Comparison of ENCODE assay signal across 8 mouse cellular contexts in the genomic region with DNA sequence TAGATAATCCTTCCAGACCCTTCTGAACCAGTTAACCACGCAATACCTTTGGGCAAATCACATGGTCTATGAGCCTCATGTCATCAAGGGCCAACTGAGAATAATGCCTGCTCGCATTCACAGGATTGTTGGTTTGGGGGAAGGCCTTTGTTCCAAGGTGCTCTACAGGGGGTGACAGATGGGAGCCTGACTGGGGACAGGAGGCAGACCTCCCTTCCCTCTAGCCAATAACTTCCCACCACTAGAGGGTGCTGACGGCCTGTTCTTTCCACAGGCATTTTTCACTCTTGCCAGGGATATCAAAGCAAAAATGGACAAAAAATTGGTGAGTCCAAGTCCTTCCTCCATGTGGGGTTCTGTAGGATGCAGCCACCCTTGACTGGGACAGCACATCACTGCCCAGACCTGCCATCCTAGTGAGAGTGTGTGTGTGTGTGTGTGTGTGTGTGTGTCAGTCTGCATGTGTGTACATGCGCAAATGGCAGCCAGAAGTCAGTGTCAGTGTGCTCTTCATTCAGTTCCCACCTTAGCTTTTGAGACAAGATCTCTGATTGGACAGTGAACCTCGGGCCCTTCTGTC. TPM values are rescaled to one million over a fixed set of nuclear protein-coding genes. Genes with fewer than 3 reads are reported as not detected.
DNase-seq lines count a peak whose midpoint lies in the region; ATAC-seq and TF ChIP-seq lines count a peak whose summit lies in the region.

No protein-coding gene starts in this region.

- 68% methylated on average over 5 of the region's 5 CpGs for WGBS in heart, embryonic 12.5 days
- 66% methylated on average over 5 of the region's 5 CpGs for WGBS in kidney, postnatal 0 days
- WGBS in liver, embryonic 13.5 days (ENCODE audit: insufficient replicate concordance) = 67% methylated on average over 5 of the region's 5 CpGs
- WGBS in neural tube, embryonic 11.5 days = 58% methylated on average over 5 of the region's 5 CpGs
- 65% methylated on average over 5 of the region's 5 CpGs for WGBS in stomach, postnatal 0 days

- H3K9ac ChIP-seq in heart, embryonic 12.5 days = no peak overlapping the region
- no peak overlapping the region for H3K9ac ChIP-seq in kidney, postnatal 0 days (ENCODE audit: low read depth, low read length)
- no peak overlapping the region for H3K9ac ChIP-seq in liver, embryonic 13.5 days
- H3K9ac ChIP-seq in neural tube, embryonic 11.5 days (ENCODE audit: low read length) = no peak overlapping the region
- no peak overlapping the region for H3K9ac ChIP-seq in stomach, postnatal 0 days (ENCODE audit: low read length)

- no peak overlapping the region for H3K27ac ChIP-seq in bone marrow macrophage, adult 2 months (ENCODE audit: insufficient read depth, low read depth, low read length)
- no peak overlapping the region for H3K27ac ChIP-seq in embryonic fibroblast, embryonic 13.5 days (ENCODE audit: insufficient read depth, low read length)
- H3K27ac ChIP-seq in heart, embryonic 12.5 days (ENCODE audit: poor library complexity, severe bottlenecking) = no peak overlapping the region
- H3K27ac ChIP-seq in kidney, postnatal 0 days = no peak overlapping the region
- H3K27ac ChIP-seq in liver, embryonic 13.5 days = no peak overlapping the region
- H3K27ac ChIP-seq in neural tube, embryonic 11.5 days (ENCODE audit: low read depth, low read length) = no peak overlapping the region
- no peak overlapping the region for H3K27ac ChIP-seq in stomach, postnatal 0 days (replicated peaks)

- 0 out of 2 replicates have a peak, but pooled peaks have one; percentile 23 for ATAC-seq in heart, embryonic 12.5 days (ENCODE audit: insufficient number of reproducible peaks, low FRiP score)
- ATAC-seq in kidney, postnatal 0 days (replicated peaks; ENCODE audit: low FRiP score, low read depth) = peak; percentile 57; the same call in 1 of the 2 replicates
- ATAC-seq in liver, embryonic 13.5 days (ENCODE audit: low read depth) = 0 out of 2 replicates have a peak, but pooled peaks have one; percentile 30
- peak; percentile 66 for ATAC-seq in neural tube, embryonic 11.5 days (ENCODE audit: insufficient read depth, low FRiP score, low TSS enrichment)
- peak; percentile 9; the same call in 1 of the 2 replicates for ATAC-seq in stomach, postnatal 0 days (ENCODE audit: low FRiP score, low TSS enrichment)

- TF ChIP-seq EP300 in stomach, postnatal 0 days (optimal IDR thresholded peaks at IDR 0.05) = no peak

- peak; percentile 56 for TF ChIP-seq CTCF in E14TG2a.4 (conservative IDR thresholded peaks at IDR 0.05; ENCODE audit: low read length)
- TF ChIP-seq CTCF in bone marrow macrophage, adult 2 months (IDR thresholded peaks at IDR 0.05; ENCODE audit: low read depth, low read length) = peak; percentile 84
- TF ChIP-seq CTCF in embryonic fibroblast, embryonic 13.5 days (IDR thresholded peaks at IDR 0.05; ENCODE audit: borderline replicate concordance, insufficient read depth, low read length) = peak; percentile 46; the same call in 1 of the 2 replicates
- peak; percentile 91 for TF ChIP-seq CTCF in kidney, postnatal 0 days (IDR thresholded peaks at IDR 0.05; ENCODE audit: low read depth)
- peak; percentile 94 for TF ChIP-seq CTCF in stomach, postnatal 0 days (IDR thresholded peaks at IDR 0.05; ENCODE audit: low read depth)

- no peak overlapping the region for H3K4me3 ChIP-seq in E14TG2a.4 (replicated peaks; ENCODE audit: low read length)
- H3K4me3 ChIP-seq in bone marrow macrophage, adult 2 months (ENCODE audit: insufficient read depth, low read length) = no peak overlapping the region
- no peak overlapping the region for H3K4me3 ChIP-seq in embryonic fibroblast, embryonic 13.5 days (ENCODE audit: insufficient read depth, low read length)
- H3K4me3 ChIP-seq in heart, embryonic 12.5 days = no peak overlapping the region
- no peak overlapping the region for H3K4me3 ChIP-seq in kidney, postnatal 0 days (replicated peaks; ENCODE audit: low read depth, low read length)
- no peak overlapping the region for H3K4me3 ChIP-seq in liver, embryonic 13.5 days (replicated peaks)
- no peak overlapping the region for H3K4me3 ChIP-seq in neural tube, embryonic 11.5 days (ENCODE audit: low read depth, low read length)
- H3K4me3 ChIP-seq in stomach, postnatal 0 days (ENCODE audit: low read depth, low read length) = no peak overlapping the region

- H3K4me2 ChIP-seq in heart, embryonic 12.5 days = no peak overlapping the region
- H3K4me2 ChIP-seq in kidney, postnatal 0 days (ENCODE audit: low read length) = no peak overlapping the region
- no peak overlapping the region for H3K4me2 ChIP-seq in liver, embryonic 13.5 days
- no peak overlapping the region for H3K4me2 ChIP-seq in neural tube, embryonic 11.5 days (ENCODE audit: low read depth)
- no peak overlapping the region for H3K4me2 ChIP-seq in stomach, postnatal 0 days (replicated peaks; ENCODE audit: low read depth)

- H3K9me3 ChIP-seq in E14TG2a.4 (ENCODE audit: low read length) = no peaks in the 10 kb centered on the region
- no peaks in the 10 kb centered on the region for H3K9me3 ChIP-seq in heart, embryonic 12.5 days (replicated peaks)
- no peaks in the 10 kb centered on the region for H3K9me3 ChIP-seq in kidney, postnatal 0 days (replicated peaks; ENCODE audit: low read length)
- H3K9me3 ChIP-seq in liver, embryonic 13.5 days (replicated peaks) = no peaks in the 10 kb centered on the region
- no peaks in the 10 kb centered on the region for H3K9me3 ChIP-seq in neural tube, embryonic 11.5 days (ENCODE audit: control insufficient read depth, low read length)
- no peaks in the 10 kb centered on the region for H3K9me3 ChIP-seq in stomach, postnatal 0 days (ENCODE audit: control insufficient read depth, low read length)

- TF ChIP-seq POLR2A in bone marrow macrophage, adult 2 months (IDR thresholded peaks at IDR 0.05; ENCODE audit: borderline replicate concordance, low read depth, low read length) = no peak
- TF ChIP-seq POLR2A in embryonic fibroblast, embryonic 13.5 days (IDR thresholded peaks at IDR 0.05; ENCODE audit: low read depth, low read length) = no peak

- peaks cover 10% of the 10 kb centered on the region for H3K4me1 ChIP-seq in E14TG2a.4 (replicated peaks; ENCODE audit: low read depth, low read length)
- peaks cover 12% of the 10 kb centered on the region for H3K4me1 ChIP-seq in bone marrow macrophage, adult 2 months (ENCODE audit: control insufficient read depth, insufficient read depth, low read length)
- H3K4me1 ChIP-seq in embryonic fibroblast, embryonic 13.5 days (ENCODE audit: control insufficient read depth, insufficient read depth, low read length) = no peaks in the 10 kb centered on the region
- H3K4me1 ChIP-seq in heart, embryonic 12.5 days (replicated peaks) = no peaks in the 10 kb centered on the region
- H3K4me1 ChIP-seq in kidney, postnatal 0 days (replicated peaks; ENCODE audit: insufficient read depth, low read length) = no peaks in the 10 kb centered on the region
- H3K4me1 ChIP-seq in liver, embryonic 13.5 days (replicated peaks) = no peaks in the 10 kb centered on the region
- H3K4me1 ChIP-seq in neural tube, embryonic 11.5 days (ENCODE audit: control insufficient read depth, insufficient read depth, low read length) = no peaks in the 10 kb centered on the region
- no peaks in the 10 kb centered on the region for H3K4me1 ChIP-seq in stomach, postnatal 0 days (replicated peaks; ENCODE audit: control insufficient read depth, insufficient read depth)

- DNase-seq in kidney, postnatal 0 days (ENCODE audit: low spot score) = peak; percentile 83
- DNase-seq in liver, embryonic 13.5 days = peak; percentile 21
- DNase-seq in neural tube, embryonic 11.5 days (ENCODE audit: low spot score) = peak; percentile 69
- DNase-seq in stomach, postnatal 0 days (ENCODE audit: low spot score) = peak; percentile 76

- H3K36me3 ChIP-seq in E14TG2a.4 (ENCODE audit: insufficient read depth, low read length) = peaks cover 96% of the 10 kb centered on the region
- H3K36me3 ChIP-seq in heart, embryonic 12.5 days = peaks cover 91% of the 10 kb centered on the region
- peaks cover 70% of the 10 kb centered on the region for H3K36me3 ChIP-seq in kidney, postnatal 0 days (ENCODE audit: insufficient read depth, low read length)
- H3K36me3 ChIP-seq in liver, embryonic 13.5 days = peaks cover 92% of the 10 kb centered on the region
- peaks cover 28% of the 10 kb centered on the region for H3K36me3 ChIP-seq in neural tube, embryonic 11.5 days (ENCODE audit: control insufficient read depth, insufficient read depth, low read length)
- H3K36me3 ChIP-seq in stomach, postnatal 0 days (ENCODE audit: control insufficient read depth, insufficient read depth, low read length) = peaks cover 45% of the 10 kb centered on the region

- no peaks in the 10 kb centered on the region for H3K27me3 ChIP-seq in E14TG2a.4 (ENCODE audit: insufficient read depth, low read length)
- no peaks in the 10 kb centered on the region for H3K27me3 ChIP-seq in heart, embryonic 12.5 days (replicated peaks)
- no peaks in the 10 kb centered on the region for H3K27me3 ChIP-seq in kidney, postnatal 0 days (ENCODE audit: insufficient read depth, low read length)
- H3K27me3 ChIP-seq in liver, embryonic 13.5 days = no peaks in the 10 kb centered on the region
- H3K27me3 ChIP-seq in neural tube, embryonic 11.5 days (ENCODE audit: control insufficient read depth, insufficient read depth, low read length) = no peaks in the 10 kb centered on the region
- H3K27me3 ChIP-seq in stomach, postnatal 0 days (ENCODE audit: control insufficient read depth, insufficient read depth, low read length) = no peaks in the 10 kb centered on the region

RNA-seq across cellular contexts. Expression of a gene that starts 12.0 kb away (rescaled TPM):
- polyA plus RNA-seq in bone marrow macrophage, adult 2 months (2012; ENCODE audit: insufficient read depth, insufficient read length, missing spikeins) = 0.29 TPM in 1 of 2 replicates, not detected in the other
- polyA plus RNA-seq in embryonic fibroblast, embryonic 13.5 days (2011; ENCODE audit: insufficient read length, low read depth, missing spikeins) = not detected in 2 replicates
- polyA plus RNA-seq in heart, embryonic 12.5 days (2016; fragmentation: Nextera tagmentation; extraction: Ambion mirVana) = 0.09 TPM in 1 of 2 replicates, not detected in the other
- 0.24 TPM in 1 of 2 replicates, not detected in the other for polyA plus RNA-seq in kidney, postnatal 0 days (2015; fragmentation: Nextera tagmentation; extraction: Ambion mirVana)
- polyA plus RNA-seq in liver, embryonic 13.5 days (2015; fragmentation: Nextera tagmentation; extraction: Ambion mirVana) = 0.16 and 0.29 TPM in 2 replicates
- polyA plus RNA-seq in neural tube, embryonic 11.5 days (2014; fragmentation: Nextera tagmentation; extraction: Ambion mirVana) = not detected in 2 replicates
- 3.9 TPM in 2 replicates for polyA plus RNA-seq in stomach, postnatal 0 days (2015; fragmentation: Nextera tagmentation; extraction: Ambion mirVana)

RNA-seq across cellular contexts. Expression of a gene that starts 16.4 kb away (rescaled TPM):
- polyA plus RNA-seq in bone marrow macrophage, adult 2 months (2012; ENCODE audit: insufficient read depth, insufficient read length, missing spikeins) = 113 and 128 TPM in 2 replicates
- polyA plus RNA-seq in embryonic fibroblast, embryonic 13.5 days (2011; ENCODE audit: insufficient read length, low read depth, missing spikeins) = 102 and 115 TPM in 2 replicates
- 72.5 and 77.5 TPM in 2 replicates for polyA plus RNA-seq in heart, embryonic 12.5 days (2016; fragmentation: Nextera tagmentation; extraction: Ambion mirVana)
- 100 and 108 TPM in 2 replicates for polyA plus RNA-seq in kidney, postnatal 0 days (2015; fragmentation: Nextera tagmentation; extraction: Ambion mirVana)
- 75.4 and 97.2 TPM in 2 replicates for polyA plus RNA-seq in liver, embryonic 13.5 days (2015; fragmentation: Nextera tagmentation; extraction: Ambion mirVana)
- polyA plus RNA-seq in neural tube, embryonic 11.5 days (2014; fragmentation: Nextera tagmentation; extraction: Ambion mirVana) = 105 and 110 TPM in 2 replicates
- 84.0 and 88.6 TPM in 2 replicates for polyA plus RNA-seq in stomach, postnatal 0 days (2015; fragmentation: Nextera tagmentation; extraction: Ambion mirVana)

RNA-seq across cellular contexts. Expression of a gene that starts 35.2 kb away (rescaled TPM):
- polyA plus RNA-seq in bone marrow macrophage, adult 2 months (2012; ENCODE audit: insufficient read depth, insufficient read length, missing spikeins) = 0.54 TPM in 1 of 2 replicates, not detected in the other
- polyA plus RNA-seq in embryonic fibroblast, embryonic 13.5 days (2011; ENCODE audit: insufficient read length, low read depth, missing spikeins) = not detected in 2 replicates
- not detected in 2 replicates for polyA plus RNA-seq in heart, embryonic 12.5 days (2016; fragmentation: Nextera tagmentation; extraction: Ambion mirVana)
- not detected in 2 replicates for polyA plus RNA-seq in kidney, postnatal 0 days (2015; fragmentation: Nextera tagmentation; extraction: Ambion mirVana)
- not detected in 2 replicates for polyA plus RNA-seq in liver, embryonic 13.5 days (2015; fragmentation: Nextera tagmentation; extraction: Ambion mirVana)
- polyA plus RNA-seq in neural tube, embryonic 11.5 days (2014; fragmentation: Nextera tagmentation; extraction: Ambion mirVana) = not detected in 2 replicates
- polyA plus RNA-seq in stomach, postnatal 0 days (2015; fragmentation: Nextera tagmentation; extraction: Ambion mirVana) = 0.45 and 0.79 TPM in 2 replicates

RNA-seq across cellular contexts. Expression of a gene that starts 36.0 kb away (rescaled TPM):
- not detected in 2 replicates for polyA plus RNA-seq in bone marrow macrophage, adult 2 months (2012; ENCODE audit: insufficient read depth, insufficient read length, missing spikeins)
- not detected in 2 replicates for polyA plus RNA-seq in embryonic fibroblast, embryonic 13.5 days (2011; ENCODE audit: insufficient read length, low read depth, missing spikeins)
- not detected in 2 replicates for polyA plus RNA-seq in heart, embryonic 12.5 days (2016; fragmentation: Nextera tagmentation; extraction: Ambion mirVana)
- not detected in 2 replicates for polyA plus RNA-seq in kidney, postnatal 0 days (2015; fragmentation: Nextera tagmentation; extraction: Ambion mirVana)
- polyA plus RNA-seq in liver, embryonic 13.5 days (2015; fragmentation: Nextera tagmentation; extraction: Ambion mirVana) = not detected in 2 replicates
- not detected in 2 replicates for polyA plus RNA-seq in neural tube, embryonic 11.5 days (2014; fragmentation: Nextera tagmentation; extraction: Ambion mirVana)
- not detected in 2 replicates for polyA plus RNA-seq in stomach, postnatal 0 days (2015; fragmentation: Nextera tagmentation; extraction: Ambion mirVana)

RNA-seq across cellular contexts. Expression of a gene that starts 42.1 kb away (rescaled TPM):
- 56.6 and 58.3 TPM in 2 replicates for polyA plus RNA-seq in bone marrow macrophage, adult 2 months (2012; ENCODE audit: insufficient read depth, insufficient read length, missing spikeins)
- polyA plus RNA-seq in embryonic fibroblast, embryonic 13.5 days (2011; ENCODE audit: insufficient read length, low read depth, missing spikeins) = 41.4 and 43.8 TPM in 2 replicates
- polyA plus RNA-seq in heart, embryonic 12.5 days (2016; fragmentation: Nextera tagmentation; extraction: Ambion mirVana) = 43.9 and 44.7 TPM in 2 replicates
- 72.7 and 74.4 TPM in 2 replicates for polyA plus RNA-seq in kidney, postnatal 0 days (2015; fragmentation: Nextera tagmentation; extraction: Ambion mirVana)
- 38.8 and 43.4 TPM in 2 replicates for polyA plus RNA-seq in liver, embryonic 13.5 days (2015; fragmentation: Nextera tagmentation; extraction: Ambion mirVana)
- polyA plus RNA-seq in neural tube, embryonic 11.5 days (2014; fragmentation: Nextera tagmentation; extraction: Ambion mirVana) = 80.1 and 80.6 TPM in 2 replicates
- 53.8 and 57.4 TPM in 2 replicates for polyA plus RNA-seq in stomach, postnatal 0 days (2015; fragmentation: Nextera tagmentation; extraction: Ambion mirVana)

Comparison
In these comparisons a context has a peak if more than half of its experiments do, and no peak if none do; other contexts are left out.
1. ATAC-seq: peak in every context shown above with its lines; median percentile 66 in neural tube, embryonic 11.5 days; 57 in kidney, postnatal 0 days; 30 in liver, embryonic 13.5 days; 23 in heart, embryonic 12.5 days; 9 in stomach, postnatal 0 days.
2. DNase-seq: peak in every context shown above with its lines; median percentile 83 in kidney, postnatal 0 days; 76 in stomach, postnatal 0 days; 69 in neural tube, embryonic 11.5 days; 21 in liver, embryonic 13.5 days.